Mouse (Mus musculus) 3T3-L1 (cell line): ENCODE results near the gene Egfem1.

Experiments
- DNase-seq: peaks from one replicate; pipeline ENCODE4 v3.0.0-alpha.2; 2015; ENCODE audit warnings: low read depth, low spot score

Gene Egfem1

DNA sequence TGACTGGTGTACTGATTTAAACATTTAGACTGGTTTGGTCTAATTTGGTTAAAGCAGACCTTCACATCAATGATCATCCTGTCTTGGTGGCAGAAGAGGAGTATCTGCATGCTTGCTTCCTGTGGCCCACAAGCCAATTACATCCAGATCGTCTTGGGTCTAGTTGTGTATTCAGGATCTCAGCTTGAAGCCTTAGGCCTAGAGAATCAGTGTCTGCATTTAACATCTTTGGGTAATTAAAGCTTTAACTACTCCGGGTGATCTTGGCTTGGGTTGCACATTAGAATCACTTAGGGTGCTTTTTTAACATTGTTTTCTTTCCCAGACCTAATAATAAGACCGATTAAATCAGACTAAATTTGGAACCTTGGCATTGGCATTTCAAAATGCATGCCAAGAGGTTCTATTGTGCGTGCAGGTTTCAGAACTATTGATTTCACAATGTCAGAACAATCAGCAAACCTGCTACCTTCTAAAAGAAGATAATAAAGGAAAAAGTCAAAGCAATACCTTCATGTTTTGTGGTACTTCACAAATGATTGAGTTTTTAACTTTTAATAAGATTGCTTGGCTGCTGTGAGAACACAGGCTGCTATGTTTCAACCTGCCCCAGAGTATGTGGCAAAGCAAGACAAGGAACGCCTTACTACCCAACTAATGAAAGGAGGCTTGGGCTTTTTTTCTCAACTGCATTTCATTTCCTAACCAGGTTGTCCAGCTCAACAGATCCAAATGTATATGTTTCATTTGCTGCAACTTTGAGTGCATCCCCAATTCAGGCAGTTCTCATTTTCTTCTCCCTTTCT is 496.4 kb downstream of the Egfem1 start:
- no peak for DNase-seq

DNA sequence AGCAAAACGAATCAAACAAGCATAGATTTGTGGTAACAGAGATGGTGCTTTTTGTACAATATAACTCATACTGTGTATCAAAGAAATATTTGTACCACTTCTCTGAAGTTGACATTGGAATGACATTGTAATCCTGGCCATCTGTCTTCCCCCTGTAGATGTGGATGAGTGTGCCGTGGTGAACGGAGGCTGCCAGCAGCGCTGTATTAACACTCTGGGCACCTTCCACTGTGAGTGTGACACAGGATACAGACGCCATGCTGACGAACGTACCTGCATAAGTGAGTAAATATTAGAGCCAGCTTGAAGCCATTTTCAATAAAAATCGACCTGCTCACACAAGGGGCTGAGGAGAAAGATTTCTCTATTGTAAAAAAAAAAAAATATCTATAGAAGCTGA is 500.9 kb downstream of the Egfem1 start:
- no peak for DNase-seq

DNA sequence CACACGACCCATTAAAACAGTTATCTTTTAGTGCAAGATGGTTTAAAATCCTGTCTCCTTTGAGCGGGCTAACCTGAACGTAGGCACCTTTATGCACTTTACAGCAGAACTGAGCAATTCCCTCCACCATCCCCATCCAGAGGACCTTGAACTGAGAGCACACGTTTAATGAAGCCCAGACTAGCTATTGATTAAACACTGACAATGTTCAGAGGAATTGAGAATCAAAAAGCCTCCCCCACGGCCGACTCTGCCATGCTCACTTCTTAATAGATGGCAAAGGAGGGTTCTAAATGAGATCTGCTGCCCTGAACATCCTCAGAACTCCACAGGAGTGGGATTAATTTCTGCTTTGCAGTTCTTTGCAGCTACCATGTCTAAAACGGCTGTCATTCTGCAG is 520.3 kb downstream of the Egfem1 start:
- no peak for DNase-seq

DNA sequence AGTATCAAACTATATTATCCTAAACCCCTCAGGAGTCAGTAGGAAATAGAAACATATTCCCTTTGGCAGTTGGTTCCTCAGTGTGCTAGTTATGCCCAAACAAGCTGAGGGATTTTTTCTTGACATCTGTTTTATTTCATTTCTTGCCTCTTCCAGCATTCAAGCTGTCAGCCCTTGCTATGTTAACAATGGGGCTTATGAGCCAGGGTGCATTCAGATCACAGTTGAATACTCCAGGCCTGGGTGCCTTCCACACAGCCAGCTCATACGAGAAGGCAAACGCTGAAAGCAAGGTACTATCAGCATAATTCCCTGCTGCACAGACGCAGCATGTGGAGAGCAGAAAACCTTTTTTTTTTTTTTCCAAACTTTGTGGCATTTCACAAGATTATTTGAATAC is 526.9 kb downstream of the Egfem1 start:
- no peak for DNase-seq

DNA sequence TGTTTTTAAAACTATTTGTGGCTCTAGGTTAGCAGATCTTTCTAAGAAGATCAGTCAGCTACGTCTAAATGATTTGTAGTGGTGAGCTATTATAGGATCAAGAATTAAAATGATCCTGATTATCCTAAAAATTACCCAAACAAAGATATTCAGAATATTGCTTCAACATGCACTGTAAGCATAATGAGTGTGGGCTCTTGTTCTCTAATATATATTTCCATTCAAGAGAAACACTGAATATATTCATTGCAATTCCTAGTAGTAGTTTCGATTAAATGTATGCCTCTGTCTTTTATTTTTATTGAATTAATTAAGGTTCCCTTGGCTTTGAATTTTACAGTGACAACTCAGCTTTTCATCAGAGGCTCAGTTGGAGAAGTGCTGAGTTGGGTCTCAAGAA is 527.4 kb downstream of the Egfem1 start:
- no peak for DNase-seq

DNA sequence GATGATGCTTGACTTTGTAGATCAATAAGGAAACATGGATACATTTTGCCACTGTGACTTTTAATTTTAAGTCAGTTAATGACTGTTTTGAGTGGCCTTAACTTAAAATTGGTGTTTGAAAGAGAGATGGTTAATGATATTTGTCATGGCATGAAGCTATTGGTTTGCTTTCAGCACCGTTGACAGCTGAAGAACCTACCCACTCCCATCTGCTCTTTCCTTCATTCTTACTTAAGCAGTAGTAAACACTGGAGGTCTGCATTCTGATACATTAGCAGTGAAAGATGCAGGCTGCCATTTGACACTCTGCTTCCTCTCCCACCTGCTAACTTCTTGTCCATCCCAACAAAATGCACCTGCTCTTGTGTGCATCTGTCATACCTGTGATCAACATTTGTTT is 537.8 kb downstream of the Egfem1 start:
- DNase-seq, result no peak

DNA sequence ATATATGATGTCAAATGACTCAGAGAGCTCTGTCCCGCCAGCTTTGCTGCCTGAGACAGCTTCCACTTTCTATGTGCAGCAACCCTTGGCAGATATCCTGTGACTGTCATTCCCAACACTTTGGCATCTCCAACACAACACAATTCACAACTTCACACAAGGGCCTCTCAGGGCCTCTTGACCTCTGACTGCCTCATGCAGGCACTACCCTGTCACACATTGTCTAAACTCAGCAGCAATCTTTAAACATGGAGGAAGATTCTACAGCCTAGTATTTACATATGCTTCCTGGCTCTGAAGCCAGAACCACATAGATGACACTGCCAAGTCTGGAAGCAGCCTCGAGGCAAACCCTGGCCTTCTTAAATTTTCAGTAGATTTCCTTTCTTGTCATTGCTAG is 558.0 kb downstream of the Egfem1 start:
- no peak for DNase-seq

DNA sequence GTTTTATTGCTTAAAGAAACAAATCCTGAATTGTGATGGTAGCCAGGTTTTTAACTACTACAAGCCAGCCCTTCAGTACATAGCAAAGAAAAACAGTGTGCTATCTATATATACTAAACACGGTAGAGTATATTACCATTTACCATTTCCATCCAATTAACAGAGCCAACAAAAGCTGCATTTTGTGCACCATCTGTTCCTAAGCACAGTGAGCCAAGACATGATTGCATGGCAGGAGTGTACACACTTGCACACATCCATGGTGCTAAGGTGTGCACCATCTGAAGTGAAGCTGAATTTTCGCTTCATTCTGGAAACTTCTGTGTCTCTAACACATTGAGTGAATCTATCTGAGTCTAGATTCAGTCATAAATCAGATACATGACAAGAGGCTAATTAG is 585.0 kb downstream of the Egfem1 start:
- no peak for DNase-seq

DNA sequence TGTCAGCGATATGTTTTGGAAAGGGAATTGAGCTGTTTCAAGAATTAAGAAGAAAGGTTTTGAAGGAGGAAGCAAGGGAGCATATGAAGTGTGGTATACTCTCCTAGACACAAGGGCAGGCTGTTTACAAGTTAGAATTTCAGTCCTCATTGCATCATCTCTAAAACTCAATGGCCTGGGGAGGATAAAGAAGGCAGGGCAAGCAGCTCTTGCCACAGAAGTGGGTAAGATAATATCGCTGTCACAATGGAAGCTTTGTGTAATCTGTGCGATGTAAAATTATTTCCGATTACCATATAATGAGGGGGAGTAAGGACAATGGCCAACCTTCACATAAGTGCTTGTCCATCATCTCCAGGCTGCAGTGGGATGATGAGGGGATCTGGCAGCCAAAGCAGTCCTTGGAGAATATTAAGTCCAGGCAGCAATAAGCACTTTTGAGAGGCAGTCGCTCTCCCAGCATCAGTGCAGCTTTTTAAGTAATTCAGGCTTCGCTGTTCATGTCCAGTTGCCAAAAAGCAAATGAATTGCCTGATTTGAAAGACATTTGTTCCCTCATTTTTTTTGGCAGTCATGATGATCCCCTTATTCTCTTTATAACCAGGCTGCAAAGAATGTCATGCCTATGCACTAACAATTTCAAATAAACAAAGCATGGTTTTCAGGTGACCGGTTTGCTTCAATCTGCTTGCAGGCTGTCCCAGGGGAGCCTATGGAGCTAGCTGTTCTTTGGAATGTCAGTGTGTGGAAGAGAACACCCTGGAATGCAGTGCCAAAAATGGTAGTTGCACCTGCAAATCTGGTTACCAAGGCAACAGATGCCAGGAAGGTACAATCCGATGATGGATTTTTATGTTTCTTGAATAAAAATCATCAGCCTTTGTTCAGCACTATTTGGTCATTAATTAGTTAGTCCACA is 607.8 kb downstream of the Egfem1 start:
- no peak for DNase-seq

DNA sequence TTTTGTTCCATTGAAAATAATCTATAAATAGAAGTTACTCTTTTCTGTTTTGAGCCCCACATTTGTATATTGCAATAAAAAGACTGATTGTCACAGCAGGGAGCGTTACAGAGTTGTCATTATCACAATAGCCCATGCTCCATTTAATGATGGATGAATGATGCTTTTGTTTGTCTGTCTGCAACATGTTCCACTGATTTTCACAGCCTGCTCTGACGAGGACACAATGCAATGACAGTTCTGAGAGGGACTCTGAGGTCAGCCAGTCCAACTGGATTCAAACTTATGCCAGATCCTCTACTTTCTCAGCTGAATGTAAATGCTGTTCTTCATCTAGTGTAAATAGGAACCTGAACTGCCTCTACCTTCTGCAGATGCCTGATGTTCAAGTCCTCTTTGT is 619.3 kb downstream of the Egfem1 start:
- no peak for DNase-seq

DNA sequence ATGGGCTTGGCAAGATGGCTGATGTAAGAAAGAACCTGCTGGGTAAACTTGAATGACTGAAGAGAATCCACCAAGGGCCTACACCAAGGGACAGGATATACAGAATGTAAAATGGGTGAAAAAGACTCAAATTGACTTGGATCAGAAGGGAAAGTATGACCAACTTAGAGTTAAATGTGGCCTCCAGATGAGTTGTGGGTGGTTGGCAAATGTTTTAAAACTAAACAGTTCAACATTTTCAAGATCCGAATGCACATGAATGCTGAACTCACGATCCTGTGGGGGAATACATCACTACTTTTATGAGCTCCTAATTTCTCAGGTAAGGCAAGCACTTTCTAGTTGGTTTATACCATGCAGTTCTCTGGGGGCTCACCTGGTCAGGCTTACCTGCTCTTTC is 625.0 kb downstream of the Egfem1 start:
- no peak for DNase-seq

DNA sequence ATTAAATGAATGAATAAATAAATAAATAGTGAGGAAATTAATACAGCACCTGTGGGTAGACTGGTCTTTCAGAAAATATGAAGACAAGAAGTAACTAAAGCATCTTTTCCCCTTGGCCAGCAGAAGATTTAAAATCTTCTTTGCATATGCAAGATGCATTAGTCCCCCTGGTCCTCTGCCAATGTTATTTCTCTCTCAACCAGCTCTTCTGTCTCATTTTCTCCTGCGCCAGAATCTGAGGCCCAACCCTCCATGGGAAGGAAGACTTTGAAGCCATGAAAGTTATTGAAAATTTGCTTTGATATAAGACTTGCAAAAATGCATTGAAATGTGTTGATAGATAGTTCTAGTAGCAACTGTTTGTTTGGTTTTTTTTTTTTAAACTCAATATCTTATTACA is 625.6 kb downstream of the Egfem1 start:
- DNase-seq, result no peak

DNA sequence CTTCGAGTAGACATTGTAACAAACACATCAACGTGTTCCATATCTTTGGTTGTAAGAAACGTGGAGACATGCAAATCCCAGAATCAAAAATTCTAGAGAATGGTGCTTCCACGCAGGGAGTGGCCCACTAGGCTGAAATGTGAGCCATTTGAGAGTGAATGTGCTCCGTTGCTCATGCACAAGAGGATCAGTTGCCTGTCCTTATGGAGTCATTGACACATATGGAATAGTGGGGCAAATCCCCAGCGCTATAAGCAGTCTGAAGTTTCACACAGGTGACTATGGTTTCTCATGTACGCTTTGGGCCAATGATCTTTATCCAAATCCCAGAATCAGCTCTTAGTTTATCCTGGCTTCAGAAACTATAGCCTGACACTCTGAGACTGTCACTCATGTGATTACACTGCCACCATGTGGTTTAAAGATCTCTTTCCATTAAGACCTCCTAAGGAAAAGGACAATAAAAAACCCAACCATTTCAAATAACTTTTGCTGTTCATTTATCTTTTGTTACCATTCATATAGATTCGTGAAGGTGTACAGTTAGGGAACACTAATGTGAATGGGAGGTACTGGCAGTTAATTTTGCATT is 644.6 kb downstream of the Egfem1 start:
- peak; percentile 60 for DNase-seq

DNA sequence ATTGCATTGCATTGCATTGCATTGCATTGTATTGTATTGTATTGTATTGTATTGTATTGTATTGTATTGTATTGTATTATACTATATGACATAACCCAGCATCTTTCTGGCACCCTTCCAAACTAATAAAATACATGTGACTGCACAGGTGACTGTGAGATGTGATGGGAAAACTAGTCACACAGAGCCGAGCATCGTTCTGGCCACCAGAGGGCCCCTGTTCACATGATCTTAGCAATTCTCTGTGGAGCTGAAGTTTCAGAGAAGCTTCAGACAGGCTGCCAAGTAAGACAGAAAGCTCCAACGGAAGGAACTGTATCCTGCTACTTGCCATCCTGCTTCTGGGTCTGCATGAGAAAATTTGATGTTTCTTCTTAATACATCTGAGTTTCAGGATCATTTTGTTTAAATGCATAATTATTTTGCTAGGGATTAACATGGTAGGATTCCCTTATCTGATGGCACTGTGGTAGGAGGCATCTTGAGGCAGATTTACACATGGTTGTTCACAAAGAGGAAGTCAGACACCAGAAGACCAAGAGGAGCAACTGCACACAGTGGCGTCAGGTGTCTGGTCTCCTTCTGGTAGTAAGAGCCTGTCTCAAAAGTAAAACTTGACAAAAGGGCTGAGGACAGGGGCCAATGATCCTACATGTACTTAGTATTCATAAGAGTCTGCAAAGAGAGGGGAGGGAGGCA is 648.4 kb downstream of the Egfem1 start:
- DNase-seq, result peak; percentile 75

DNA sequence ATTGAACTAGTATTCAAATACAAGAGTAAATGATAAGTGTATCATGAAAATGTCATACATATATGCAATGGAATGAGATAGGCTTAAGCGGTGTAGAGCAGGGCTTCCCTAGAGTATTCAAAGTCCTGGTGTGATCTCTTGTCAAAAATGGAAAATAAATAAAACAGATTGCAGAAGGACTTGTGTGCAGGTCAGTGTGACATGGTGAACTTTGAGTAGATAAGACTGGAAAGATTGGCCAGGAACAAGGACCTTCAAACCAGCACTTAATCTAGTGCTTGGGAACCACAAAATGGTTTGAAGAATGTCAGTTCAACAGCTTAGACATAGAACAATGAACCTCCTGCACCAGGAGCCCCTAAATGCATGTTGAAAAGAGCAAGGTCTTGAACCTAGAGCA is 649.7 kb downstream of the Egfem1 start:
- no peak for DNase-seq

DNA sequence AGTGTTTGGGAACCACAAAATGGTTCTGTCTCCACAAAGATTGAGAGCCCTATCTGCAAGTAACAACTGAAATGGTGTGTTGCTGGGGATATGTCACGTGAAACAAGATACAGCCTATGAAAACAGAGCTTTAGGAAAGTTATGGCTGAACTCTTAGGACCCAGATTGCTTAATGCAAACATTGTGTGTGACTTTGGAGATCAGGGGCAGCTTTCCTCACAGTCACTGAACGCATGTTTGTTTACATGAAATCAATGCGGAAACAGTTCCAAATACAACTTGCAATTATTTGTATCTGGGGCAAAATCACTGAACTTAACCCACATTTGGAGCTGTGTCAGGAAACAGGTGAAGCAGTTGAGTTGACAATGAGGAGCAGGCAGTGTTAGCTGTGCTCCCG is 650.8 kb downstream of the Egfem1 start:
- DNase-seq, result no peak

DNA sequence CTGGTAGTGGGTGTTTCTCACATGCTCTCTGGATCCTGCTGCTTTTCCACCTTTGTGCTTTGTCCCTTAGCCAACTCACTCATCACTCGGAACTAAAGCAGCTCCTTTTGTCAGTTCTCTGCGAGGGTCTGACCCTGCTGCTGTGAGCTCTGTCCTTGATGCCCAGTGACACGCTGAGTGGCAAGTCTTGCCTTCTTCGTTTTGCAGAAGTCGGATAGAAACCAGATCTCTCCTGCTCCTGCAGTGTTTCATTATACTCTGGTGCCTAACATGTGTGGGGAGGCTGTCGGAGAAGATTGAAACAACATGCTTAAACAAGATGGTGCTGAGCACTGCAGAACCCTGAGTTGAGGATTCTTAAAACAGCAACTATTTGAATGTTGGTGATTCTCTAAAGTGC is 652.4 kb downstream of the Egfem1 start:
- DNase-seq, result no peak

DNA sequence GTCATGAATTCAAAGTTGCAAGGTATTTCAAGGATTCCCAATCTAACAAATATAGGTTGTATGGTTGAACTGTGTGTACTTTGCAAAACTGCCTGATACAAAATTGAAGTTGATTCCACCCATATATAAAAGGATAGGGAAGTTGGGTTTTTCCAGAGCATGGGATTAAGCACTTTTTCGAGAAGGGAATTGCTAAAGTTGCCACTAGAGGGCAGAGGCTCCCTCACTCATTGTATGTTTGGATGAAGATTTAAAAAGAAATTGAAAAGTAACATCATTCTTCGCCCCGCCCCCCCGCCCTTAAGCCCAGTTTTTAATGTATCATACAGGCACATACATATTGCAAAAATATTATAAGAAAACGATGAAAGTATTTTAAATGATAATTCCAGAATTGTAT is 657.5 kb downstream of the Egfem1 start:
- peak; percentile 78 for DNase-seq
